Mouse (Mus musculus): ENCODE measurements around the gene Fignl2. TPM values are rescaled to one million over a fixed set of nuclear protein-coding genes. Genes with fewer than 3 reads are reported as not detected.

Fignl2 gene
- polyA plus RNA-seq, 1 experiment, result 0.02 TPM

DNA sequence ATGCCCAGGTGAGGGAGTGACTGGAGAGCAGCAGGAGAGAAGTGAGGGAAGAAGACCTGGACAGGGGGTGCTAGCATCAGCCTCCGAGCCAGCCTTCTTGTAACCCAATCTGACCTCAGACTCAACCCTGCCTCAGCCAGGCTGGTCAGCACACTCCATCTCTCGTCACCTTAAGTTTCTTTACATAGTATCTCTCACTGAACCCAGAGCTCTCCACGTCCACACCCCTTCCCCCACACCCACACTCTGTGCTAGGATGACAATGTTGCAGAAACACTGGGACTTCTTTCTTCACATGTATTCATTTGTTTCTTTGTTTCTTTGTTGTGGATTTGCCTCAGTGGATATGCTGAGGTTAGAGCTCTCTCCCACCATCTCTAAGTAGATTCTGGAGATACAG, 22.6 kb upstream of the Fignl2 start:
- no peak overlapping the region for H3K4me2 ChIP-seq (ENCODE audit: low read depth)
- H3K4me3 ChIP-seq, result no peak overlapping the region
- H3K79me2 ChIP-seq (ENCODE audit: control insufficient read depth, insufficient read depth), result no peaks in the 10 kb centered on the region
- peaks cover 33% of the 10 kb centered on the region for H3K27me3 ChIP-seq (ENCODE audit: control insufficient read depth, insufficient read depth, insufficient read length)
- H3K36me3 ChIP-seq (ENCODE audit: control insufficient read depth, insufficient read depth), result no peaks in the 10 kb centered on the region
- no peak for TF ChIP-seq TCF12 (IDR thresholded peaks at IDR 0.05; ENCODE audit: insufficient read depth, poor library complexity, severe bottlenecking)
- TF ChIP-seq TCF3 (IDR thresholded peaks at IDR 0.05; ENCODE audit: insufficient read length, low read depth), result no peak
- TF ChIP-seq POLR2AphosphoS2 (IDR thresholded peaks at IDR 0.05; ENCODE audit: insufficient read length, low read depth), result no peak
- no peak for TF ChIP-seq REST (IDR thresholded peaks at IDR 0.05; ENCODE audit: insufficient read depth, insufficient read length)
- no peak for TF ChIP-seq MYOD1 (IDR thresholded peaks at IDR 0.05; ENCODE audit: control insufficient read depth in 1 of 3, insufficient read length in 2 of 3, low read depth in 2 of 3)
- no peak for TF ChIP-seq POLR2A (IDR thresholded peaks at IDR 0.05; ENCODE audit: insufficient read length, low read depth)
- H3ac ChIP-seq (ENCODE audit: control insufficient read depth, insufficient read length), result no peak overlapping the region

DNA sequence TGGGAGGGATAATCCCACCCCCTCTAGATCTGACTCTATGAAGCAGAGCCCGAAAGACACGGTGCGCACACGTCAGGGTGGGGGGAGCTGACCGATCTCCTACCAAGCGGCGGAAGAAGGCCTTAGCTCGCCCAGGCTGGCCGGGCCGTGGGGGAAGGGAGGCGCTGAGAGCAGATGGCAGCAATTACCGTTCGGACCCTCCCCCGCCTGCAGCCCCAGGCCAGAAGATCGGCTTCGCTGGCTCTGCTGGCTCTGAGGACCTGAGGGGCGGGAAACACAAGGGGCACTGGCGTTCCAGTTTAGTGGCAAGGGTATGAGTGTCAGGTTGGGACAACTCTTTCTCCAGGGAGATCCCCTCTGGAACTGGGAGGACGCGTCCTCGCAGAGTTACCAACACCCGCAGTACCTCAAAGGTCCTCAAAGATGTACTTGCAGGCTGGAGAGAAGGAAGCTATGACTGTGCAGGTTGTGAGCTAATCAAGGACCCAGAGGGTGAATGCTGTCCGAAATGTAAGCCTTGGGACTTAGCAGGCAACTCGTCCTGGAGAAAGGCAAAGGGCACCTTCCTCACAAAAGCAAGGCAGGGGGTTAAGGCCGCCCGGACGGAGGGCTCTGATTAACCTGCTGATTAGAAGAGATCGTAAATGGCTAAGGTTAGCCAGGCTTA, 19.8 kb upstream of the Fignl2 start:
- H3K79me2 ChIP-seq (ENCODE audit: control insufficient read depth, insufficient read depth), result no peaks in the 10 kb centered on the region
- peaks cover 48% of the 10 kb centered on the region for H3K27me3 ChIP-seq (ENCODE audit: control insufficient read depth, insufficient read depth, insufficient read length)
- no peak overlapping the region for H3ac ChIP-seq (ENCODE audit: control insufficient read depth, insufficient read length)
- H3K4me2 ChIP-seq (ENCODE audit: low read depth), result no peak overlapping the region
- H3K4me3 ChIP-seq, result no peak overlapping the region
- no peaks in the 10 kb centered on the region for H3K36me3 ChIP-seq (ENCODE audit: control insufficient read depth, insufficient read depth)
- TF ChIP-seq TCF12 (IDR thresholded peaks at IDR 0.05; ENCODE audit: insufficient read depth, poor library complexity, severe bottlenecking) (no peak), REST (IDR thresholded peaks at IDR 0.05; ENCODE audit: insufficient read depth, insufficient read length) (no peak), TCF3 (IDR thresholded peaks at IDR 0.05; ENCODE audit: insufficient read length, low read depth) (no peak), MAX (IDR thresholded peaks at IDR 0.05; ENCODE audit: low read depth) (no peak), USF1 (IDR thresholded peaks at IDR 0.05; ENCODE audit: low read depth) (no peak), E2F4 (IDR thresholded peaks at IDR 0.05; ENCODE audit: insufficient read depth) (no peak), MYOD1 (IDR thresholded peaks at IDR 0.05; ENCODE audit: control insufficient read depth in 1 of 3, insufficient read length in 2 of 3, low read depth in 2 of 3) (no peak), SRF (IDR thresholded peaks at IDR 0.05; ENCODE audit: control insufficient read depth, insufficient read length, low read depth) (no peak), CEBPB (IDR thresholded peaks at IDR 0.05; ENCODE audit: insufficient read depth, poor library complexity, severe bottlenecking) (no peak), POLR2AphosphoS2 (IDR thresholded peaks at IDR 0.05; ENCODE audit: insufficient read length, low read depth) (no peak), MYOG (IDR thresholded peaks at IDR 0.05; ENCODE audit: control insufficient read depth in 1 of 3, insufficient read depth in 1 of 3, insufficient read length in 2 of 3, low read depth in 2 of 3) (no peak), POLR2A (IDR thresholded peaks at IDR 0.05; ENCODE audit: insufficient read length, low read depth) (no peak)

DNA sequence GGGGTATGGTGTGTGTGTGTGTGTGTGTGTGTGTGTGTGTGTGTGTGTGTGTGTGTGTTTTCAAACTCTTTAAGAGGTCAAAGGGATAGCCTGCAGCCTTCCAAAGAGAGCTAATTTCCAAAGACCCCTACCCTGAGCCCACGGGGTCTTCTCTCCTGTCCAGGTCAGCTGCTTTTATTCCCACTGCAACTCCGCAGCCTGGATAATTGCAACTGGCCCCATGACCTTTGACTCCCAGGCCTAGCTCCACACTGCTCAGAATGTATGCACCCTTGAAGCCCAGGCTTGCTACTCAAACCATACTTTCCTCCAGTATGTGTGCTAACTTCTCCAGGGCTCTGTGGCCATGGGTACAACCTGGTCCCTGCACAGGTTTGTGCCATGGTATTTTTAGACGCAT, 17.0 kb upstream of the Fignl2 start:
- Histone ChIP-seq H3K36me3 (ENCODE audit: control insufficient read depth, insufficient read depth) (no peaks in the 10 kb centered on the region), H3K27me3 (ENCODE audit: control insufficient read depth, insufficient read depth, insufficient read length) (peaks cover 63% of the 10 kb centered on the region), H3K4me2 (ENCODE audit: low read depth) (no peak overlapping the region), H3K79me2 (ENCODE audit: control insufficient read depth, insufficient read depth) (no peaks in the 10 kb centered on the region), H3K4me3 (no peak overlapping the region), H3ac (ENCODE audit: control insufficient read depth, insufficient read length) (no peak overlapping the region)
- TF ChIP-seq TCF3 (IDR thresholded peaks at IDR 0.05; ENCODE audit: insufficient read length, low read depth) (no peak), POLR2AphosphoS2 (IDR thresholded peaks at IDR 0.05; ENCODE audit: insufficient read length, low read depth) (no peak), MYOG (IDR thresholded peaks at IDR 0.05; ENCODE audit: control insufficient read depth in 1 of 3, insufficient read depth in 1 of 3, insufficient read length in 2 of 3, low read depth in 2 of 3) (no peak), E2F4 (IDR thresholded peaks at IDR 0.05; ENCODE audit: insufficient read depth) (no peak), CEBPB (IDR thresholded peaks at IDR 0.05; ENCODE audit: insufficient read depth, poor library complexity, severe bottlenecking) (no peak), POLR2A (IDR thresholded peaks at IDR 0.05; ENCODE audit: insufficient read length, low read depth) (no peak), SRF (IDR thresholded peaks at IDR 0.05; ENCODE audit: control insufficient read depth, insufficient read length, low read depth) (no peak), TCF12 (IDR thresholded peaks at IDR 0.05; ENCODE audit: insufficient read depth, poor library complexity, severe bottlenecking) (no peak), USF1 (IDR thresholded peaks at IDR 0.05; ENCODE audit: low read depth) (no peak)

DNA sequence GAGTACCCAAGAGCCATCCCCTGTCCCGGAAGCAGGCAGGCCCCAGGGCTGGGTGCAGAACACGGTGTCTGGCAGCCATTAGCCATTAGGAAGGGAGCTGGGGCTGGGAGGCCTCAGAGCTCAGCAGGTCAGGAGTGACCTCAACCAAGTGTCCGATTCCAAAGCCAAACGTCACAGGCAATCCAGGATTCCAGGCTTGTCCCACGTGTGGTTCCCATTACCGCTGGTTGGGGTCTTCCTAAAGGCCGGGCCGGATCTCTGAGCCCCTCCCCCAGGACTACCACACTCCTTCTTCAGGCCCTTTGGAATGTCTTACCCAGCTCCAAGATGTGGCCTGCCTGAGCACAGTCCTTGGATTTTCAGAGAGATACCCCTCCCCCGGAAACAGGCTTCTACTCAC, 16.6 kb upstream of the Fignl2 start:
- TF ChIP-seq MYOD1 (IDR thresholded peaks at IDR 0.05; ENCODE audit: control insufficient read depth in 1 of 3, insufficient read length in 2 of 3, low read depth in 2 of 3), result no peak
- no peak for TF ChIP-seq TCF3 (IDR thresholded peaks at IDR 0.05; ENCODE audit: insufficient read length, low read depth)
- no peak for TF ChIP-seq MAX (IDR thresholded peaks at IDR 0.05; ENCODE audit: low read depth)
- no peak for TF ChIP-seq CEBPB (IDR thresholded peaks at IDR 0.05; ENCODE audit: insufficient read depth, poor library complexity, severe bottlenecking)
- TF ChIP-seq TCF12 (IDR thresholded peaks at IDR 0.05; ENCODE audit: insufficient read depth, poor library complexity, severe bottlenecking), result no peak
- no peak for TF ChIP-seq USF1 (IDR thresholded peaks at IDR 0.05; ENCODE audit: low read depth)
- no peak for TF ChIP-seq SRF (IDR thresholded peaks at IDR 0.05; ENCODE audit: control insufficient read depth, insufficient read length, low read depth)
- no peak for TF ChIP-seq POLR2AphosphoS2 (IDR thresholded peaks at IDR 0.05; ENCODE audit: insufficient read length, low read depth)
- TF ChIP-seq POLR2A (IDR thresholded peaks at IDR 0.05; ENCODE audit: insufficient read length, low read depth), result no peak
- no peak for TF ChIP-seq MYOG (IDR thresholded peaks at IDR 0.05; ENCODE audit: control insufficient read depth in 1 of 3, insufficient read depth in 1 of 3, insufficient read length in 2 of 3, low read depth in 2 of 3)
- TF ChIP-seq E2F4 (IDR thresholded peaks at IDR 0.05; ENCODE audit: insufficient read depth), result no peak
- no peaks in the 10 kb centered on the region for H3K79me2 ChIP-seq (ENCODE audit: control insufficient read depth, insufficient read depth)
- no peak overlapping the region for H3ac ChIP-seq (ENCODE audit: control insufficient read depth, insufficient read length)
- H3K27me3 ChIP-seq (ENCODE audit: control insufficient read depth, insufficient read depth, insufficient read length), result peaks cover 64% of the 10 kb centered on the region
- no peak overlapping the region for H3K4me3 ChIP-seq
- no peaks in the 10 kb centered on the region for H3K36me3 ChIP-seq (ENCODE audit: control insufficient read depth, insufficient read depth)
- H3K4me2 ChIP-seq (ENCODE audit: low read depth), result no peak overlapping the region

DNA sequence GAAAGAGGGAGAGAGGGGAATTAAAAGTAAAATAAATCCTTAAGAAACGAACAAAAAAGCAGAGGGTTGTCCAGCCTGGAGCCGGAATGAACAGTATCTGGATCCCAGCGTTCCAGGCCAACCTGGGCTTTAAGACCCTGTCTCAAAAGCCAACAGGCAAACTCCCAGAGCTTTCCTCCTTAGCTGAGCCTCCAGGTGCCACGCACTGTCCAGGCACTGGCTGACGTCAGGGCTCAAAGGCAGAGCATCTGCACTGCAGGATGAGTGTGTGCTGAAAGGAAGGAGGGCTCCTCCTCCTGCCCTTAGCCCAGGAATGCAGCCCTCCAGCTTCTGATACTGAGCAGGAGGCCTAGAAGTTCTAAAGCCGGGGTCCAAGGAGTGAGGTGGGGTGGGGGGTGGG, 15.6 kb upstream of the Fignl2 start:
- H3ac ChIP-seq (ENCODE audit: control insufficient read depth, insufficient read length), result no peak overlapping the region

More for the DNA sequence above, 15.6 kb upstream of the Fignl2 start:
- H3K27me3 ChIP-seq (ENCODE audit: control insufficient read depth, insufficient read depth, insufficient read length), result peaks cover 64% of the 10 kb centered on the region
- H3K4me2 ChIP-seq (ENCODE audit: low read depth), result no peak overlapping the region
- H3K36me3 ChIP-seq (ENCODE audit: control insufficient read depth, insufficient read depth), result no peaks in the 10 kb centered on the region
- no peak overlapping the region for H3K4me3 ChIP-seq
- no peak for TF ChIP-seq POLR2A (IDR thresholded peaks at IDR 0.05; ENCODE audit: insufficient read length, low read depth)
- no peak for TF ChIP-seq POLR2AphosphoS2 (IDR thresholded peaks at IDR 0.05; ENCODE audit: insufficient read length, low read depth)
- no peak for TF ChIP-seq TCF12 (IDR thresholded peaks at IDR 0.05; ENCODE audit: insufficient read depth, poor library complexity, severe bottlenecking)
- no peak for TF ChIP-seq MYOG (IDR thresholded peaks at IDR 0.05; ENCODE audit: control insufficient read depth in 1 of 3, insufficient read depth in 1 of 3, insufficient read length in 2 of 3, low read depth in 2 of 3)
- no peak for TF ChIP-seq SRF (IDR thresholded peaks at IDR 0.05; ENCODE audit: control insufficient read depth, insufficient read length, low read depth)
- no peak for TF ChIP-seq USF1 (IDR thresholded peaks at IDR 0.05; ENCODE audit: low read depth)
- TF ChIP-seq REST (IDR thresholded peaks at IDR 0.05; ENCODE audit: insufficient read depth, insufficient read length), result no peak
- no peak for TF ChIP-seq E2F4 (IDR thresholded peaks at IDR 0.05; ENCODE audit: insufficient read depth)
- no peak for TF ChIP-seq MAX (IDR thresholded peaks at IDR 0.05; ENCODE audit: low read depth)
- no peak for TF ChIP-seq CEBPB (IDR thresholded peaks at IDR 0.05; ENCODE audit: insufficient read depth, poor library complexity, severe bottlenecking)
- no peak for TF ChIP-seq MYOD1 (IDR thresholded peaks at IDR 0.05; ENCODE audit: control insufficient read depth in 1 of 3, insufficient read length in 2 of 3, low read depth in 2 of 3)
- no peaks in the 10 kb centered on the region for H3K79me2 ChIP-seq (ENCODE audit: control insufficient read depth, insufficient read depth)
